Mouse (Mus musculus): ENCODE data around the gene Chd9.
A peak's percentile ranks its signal among the peaks of the same experiment; 100 is the strongest.

Gene Chd9

DNA sequence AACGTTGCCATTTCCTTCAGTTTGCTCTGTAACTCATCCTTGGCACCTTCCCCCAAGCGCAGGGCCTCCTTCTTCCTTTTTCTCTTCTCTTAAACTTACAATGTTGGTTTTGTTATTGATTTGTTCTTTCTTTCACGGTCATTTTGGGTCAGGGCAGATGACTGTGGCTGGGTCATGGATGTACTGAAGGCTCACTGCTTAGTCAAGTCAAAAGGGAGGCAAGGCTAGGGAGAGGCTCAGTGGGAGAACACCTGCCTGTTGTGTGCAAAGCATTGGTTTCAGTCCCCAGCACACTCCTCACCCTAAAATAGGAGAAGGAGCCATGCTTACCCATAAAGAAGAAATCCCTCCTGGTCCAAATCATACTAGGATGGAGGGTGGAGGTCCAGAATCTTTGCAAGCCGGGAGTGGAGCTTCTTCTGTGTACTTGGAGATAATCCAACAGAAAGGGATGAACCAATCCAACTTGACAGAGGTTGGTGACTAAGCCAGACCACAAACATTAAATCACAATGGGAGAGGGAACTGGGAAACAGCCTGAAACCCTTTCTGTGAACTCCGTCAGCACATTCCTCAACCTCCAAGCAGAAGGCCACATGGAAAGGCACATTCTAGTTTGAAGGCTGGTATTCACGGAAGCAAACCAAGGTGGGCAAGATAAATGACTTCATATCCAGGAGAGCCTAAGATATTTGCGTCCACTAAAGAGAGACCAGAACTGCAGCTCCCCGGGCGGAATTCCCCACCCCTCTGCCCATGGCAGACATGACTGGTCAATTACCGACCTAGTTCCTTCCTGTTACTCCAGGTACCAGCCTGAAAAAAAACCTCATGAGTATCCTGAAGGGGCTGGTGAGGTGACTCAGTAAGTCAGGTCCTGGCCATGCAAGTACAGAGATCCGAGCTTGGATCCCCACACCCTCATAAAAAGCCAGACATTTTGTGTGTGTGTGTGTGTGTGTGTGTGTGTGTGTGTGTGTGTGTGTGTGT is 11.9 kb downstream of the Chd9 start:
- no peak for DNase-seq (ENCODE audit: low spot score)

DNA sequence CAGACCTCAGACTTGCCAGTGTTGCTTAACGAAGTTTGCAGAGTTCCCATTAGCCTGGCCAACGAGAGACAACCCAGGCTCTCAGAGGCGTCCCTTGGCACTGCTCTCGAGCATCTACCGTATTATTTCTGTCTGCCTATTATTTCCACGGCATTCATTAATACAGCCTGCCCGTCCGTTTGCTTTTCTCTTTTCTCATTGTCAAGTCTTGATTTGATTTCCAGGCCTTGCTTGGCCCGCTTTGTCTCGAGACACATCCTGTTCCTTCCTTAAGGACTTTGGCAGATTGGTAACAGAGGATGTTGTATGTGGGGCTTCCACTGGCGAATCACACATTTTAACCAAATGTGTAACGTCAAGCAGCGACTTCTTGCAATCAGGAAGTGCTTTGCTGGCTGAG is 13.2 kb downstream of the Chd9 start:
- no peak for DNase-seq (ENCODE audit: low spot score)

DNA sequence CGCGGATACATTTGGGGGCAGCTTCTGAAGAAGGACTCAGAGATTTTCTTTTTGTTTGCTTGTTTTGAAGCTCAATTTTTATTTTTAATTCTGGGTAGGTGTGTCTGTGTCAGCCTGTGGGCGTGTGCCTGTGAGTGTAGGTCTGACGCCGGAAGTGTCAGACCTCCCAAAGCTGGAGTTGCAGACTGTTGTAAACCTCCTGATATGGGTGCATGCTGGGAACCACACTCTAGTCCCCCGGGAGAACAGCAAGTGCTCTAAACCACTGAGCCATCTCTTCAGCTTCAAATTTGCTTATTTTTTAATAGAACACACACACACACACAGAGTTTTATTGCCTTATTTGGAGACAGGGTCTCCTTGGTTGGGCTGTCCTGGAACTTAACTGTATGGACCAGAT is 15.0 kb downstream of the Chd9 start:
- no peak for DNase-seq (ENCODE audit: low spot score)

DNA sequence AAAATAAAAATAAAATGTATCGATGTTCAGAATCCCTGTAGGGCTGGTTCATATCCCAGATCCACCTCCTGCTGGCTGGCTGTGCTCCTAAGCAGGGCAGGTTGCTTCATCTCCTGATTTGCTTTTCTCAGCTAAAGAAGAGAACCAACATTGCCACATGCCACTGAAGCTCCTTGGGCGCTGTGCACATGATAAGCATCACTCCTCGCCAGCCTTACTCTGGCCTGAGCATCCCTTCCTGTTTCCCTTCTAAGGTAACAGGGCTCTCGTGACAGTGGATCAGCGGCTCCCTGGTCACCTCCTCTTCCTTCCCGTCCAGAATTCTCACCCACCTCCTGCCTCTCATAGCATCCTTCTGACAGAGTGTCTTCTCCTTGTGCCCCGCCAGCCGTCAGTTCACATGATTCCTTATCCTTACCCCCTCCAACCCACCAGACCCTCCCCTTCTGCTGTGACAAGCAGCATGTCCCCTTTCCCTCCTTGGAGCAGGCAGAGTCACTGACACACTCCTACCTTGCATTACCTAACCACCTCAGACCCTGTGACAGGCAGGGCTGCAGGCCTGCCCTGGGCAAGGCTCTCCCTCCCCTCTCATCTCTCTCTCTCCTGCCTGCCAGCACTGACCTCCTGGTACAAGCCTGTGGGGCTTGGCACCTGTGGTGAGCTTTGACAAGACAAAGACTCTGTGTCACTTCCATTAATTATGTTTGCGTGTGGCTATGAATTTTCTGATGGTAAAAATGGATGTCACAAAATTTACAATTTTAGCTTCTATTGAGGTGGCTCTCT is 16.2 kb downstream of the Chd9 start:
- no peak for DNase-seq (ENCODE audit: low spot score)

DNA sequence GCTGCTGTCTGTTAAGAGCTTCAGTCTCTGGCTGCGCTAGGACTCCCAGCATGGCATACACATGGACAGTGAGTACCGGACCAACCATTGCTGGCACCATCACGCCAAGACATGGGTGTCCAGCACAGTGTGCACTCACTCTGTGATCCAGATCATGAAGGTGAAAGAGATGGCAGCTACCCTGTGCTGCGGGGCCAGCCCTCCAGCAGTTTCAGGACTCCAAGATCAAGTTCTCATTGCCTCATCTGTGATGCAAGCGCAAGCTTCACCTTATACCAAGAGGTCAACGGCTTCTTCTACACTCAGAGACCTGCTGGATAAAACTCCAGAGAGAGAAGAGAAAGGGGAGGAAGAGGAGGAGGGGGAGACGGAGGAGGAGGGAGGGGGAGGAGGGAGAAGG is 19.8 kb downstream of the Chd9 start:
- no peak for DNase-seq (ENCODE audit: low spot score)

DNA sequence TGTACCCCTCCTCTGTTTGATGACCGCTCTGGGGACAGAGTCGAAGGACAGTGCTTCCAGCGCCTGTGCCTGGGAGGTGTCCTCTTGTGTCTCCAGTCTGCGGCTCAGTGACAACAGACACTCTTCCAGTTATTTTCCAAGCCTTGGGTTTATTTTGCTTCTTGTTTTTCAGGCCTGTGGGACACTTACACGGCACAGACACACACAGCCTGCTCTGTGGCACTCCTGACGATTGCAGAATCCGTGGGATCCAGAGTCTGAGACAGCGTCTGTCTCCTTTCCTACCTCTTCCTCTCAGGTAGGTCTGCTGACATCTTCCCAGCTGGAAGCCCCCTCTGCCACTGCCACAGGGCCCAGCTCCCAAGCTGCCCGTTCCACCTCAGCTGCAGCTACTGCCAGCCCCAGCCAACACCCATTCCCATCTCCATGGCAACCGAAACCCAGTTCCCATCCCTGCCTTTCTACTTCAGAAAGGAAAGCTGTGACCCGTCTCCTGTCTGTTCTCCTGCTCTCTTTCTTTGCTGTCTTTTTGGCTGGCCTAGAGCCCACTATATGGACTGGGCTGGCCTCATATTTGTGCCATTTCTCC is 21.4 kb downstream of the Chd9 start:
- DNase-seq (ENCODE audit: low spot score), result peak; percentile 54

DNA sequence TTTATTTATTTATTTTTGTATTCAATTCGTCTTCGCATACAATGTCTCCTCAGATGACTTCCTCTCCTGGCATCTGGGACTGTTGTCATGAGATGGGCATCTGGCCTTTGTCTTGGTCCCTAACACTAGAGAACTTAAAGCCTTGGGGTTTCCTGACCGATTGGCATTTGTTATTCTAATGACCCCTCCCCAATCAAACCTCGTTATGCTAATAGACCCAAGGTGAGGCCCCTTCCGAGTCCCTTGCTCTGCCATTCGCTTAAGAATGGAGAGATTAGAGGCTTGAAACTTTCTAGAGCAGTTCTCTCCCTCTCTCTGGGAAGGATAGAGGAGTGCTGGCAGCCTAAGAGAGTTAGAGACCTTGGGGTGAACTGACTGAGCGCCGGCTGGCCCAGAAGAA is 23.4 kb downstream of the Chd9 start:
- no peak for DNase-seq (ENCODE audit: low spot score)

DNA sequence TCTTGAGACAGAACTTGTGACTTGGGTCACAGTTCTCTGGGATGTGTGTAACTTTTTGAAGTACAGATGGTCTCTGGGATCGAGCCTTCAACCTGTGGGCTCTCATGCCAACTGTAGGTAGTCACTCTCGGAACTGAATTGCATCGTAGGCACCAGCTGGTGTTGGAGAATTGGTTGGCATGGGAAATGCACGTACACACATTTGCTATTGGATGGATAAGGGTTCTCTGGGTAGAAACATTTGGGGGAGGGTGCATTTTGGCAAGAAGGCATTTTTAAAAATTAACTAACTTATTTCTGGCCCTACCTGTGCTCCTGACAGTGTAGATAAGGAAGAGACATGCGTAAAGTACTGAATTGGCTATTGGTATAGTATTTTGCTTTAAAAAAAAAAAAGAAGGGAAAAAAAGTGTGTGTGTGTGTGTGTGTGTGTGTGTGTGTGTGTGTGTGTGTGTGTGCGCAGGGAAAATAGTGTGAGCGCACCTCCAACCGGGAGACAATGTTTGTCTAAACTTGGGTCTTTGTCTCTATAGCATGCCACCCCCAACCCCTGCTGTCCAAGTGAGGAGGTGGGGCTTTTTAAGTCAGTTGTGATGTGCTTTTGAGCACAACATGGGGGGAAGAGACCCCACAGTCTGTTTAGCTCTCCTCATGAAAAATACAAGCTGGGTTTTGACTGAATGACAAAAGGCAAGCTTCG is 26.0 kb downstream of the Chd9 start:
- no peak for DNase-seq (ENCODE audit: low spot score)

DNA sequence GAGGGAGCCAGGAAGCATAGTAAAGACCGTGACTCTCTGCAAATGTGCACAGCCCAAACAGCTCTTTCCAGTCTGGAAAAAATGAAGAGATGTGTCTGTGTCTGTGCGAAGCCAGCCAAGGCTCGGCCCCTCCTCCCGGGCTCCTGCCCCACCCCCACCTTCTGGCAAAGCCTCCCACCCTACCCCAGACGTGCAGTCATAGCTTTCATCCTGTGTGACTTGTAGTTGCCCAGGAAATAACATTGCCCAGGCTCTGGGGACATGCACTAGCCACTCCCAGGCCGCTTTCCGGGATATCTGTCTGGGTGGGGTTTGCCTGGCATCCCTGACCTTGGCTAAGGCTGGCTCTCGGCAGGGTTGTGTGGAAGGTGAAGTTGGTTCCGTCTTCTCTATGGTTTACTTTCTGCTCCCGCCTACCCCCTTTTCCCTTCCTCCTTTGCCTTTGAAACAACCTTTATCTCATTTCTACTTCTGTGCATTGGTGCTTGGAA is 26.6 kb downstream of the Chd9 start:
- DNase-seq (ENCODE audit: low spot score), result peak; percentile 62

DNA sequence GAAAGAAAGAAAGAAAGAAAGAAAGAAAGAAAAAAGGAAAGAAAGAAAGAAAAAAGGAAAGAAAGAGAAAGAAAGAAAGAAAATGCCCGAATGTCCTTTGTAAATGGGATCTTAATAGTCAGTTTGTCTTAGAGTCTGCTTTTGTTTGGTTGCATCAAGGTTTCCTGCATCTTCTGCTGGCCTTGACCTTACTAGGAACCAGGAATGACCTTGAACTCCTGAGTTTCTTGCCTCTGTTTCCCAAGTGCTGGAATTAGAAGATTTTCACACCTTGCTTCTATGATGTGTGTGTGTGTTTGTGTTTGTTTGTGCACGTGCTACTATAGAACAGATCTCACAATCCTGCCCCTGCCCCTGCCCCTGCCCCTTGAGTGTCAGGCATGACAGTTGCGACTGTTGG is 28.0 kb downstream of the Chd9 start:
- no peak for DNase-seq (ENCODE audit: low spot score)

DNA sequence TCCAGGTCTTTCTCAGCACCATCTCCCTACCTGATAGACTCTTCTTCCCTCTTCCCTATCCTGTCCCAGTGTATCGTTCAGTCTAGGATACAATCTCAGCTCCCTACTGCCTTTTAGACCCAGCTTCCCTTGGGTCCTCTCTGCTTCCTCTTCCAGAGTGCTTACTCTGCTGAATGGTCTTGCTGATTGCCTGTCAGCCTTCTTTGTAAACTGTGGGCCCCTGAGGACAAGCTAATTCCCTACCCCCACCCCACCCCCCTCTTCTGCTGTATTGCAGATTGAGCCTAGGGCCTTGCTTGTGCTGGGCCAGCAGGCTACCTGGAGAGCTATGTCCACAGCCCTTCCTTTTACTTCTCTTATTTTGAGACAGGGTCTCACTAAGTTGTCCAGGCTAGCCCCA is 28.8 kb downstream of the Chd9 start:
- no peak for DNase-seq (ENCODE audit: low spot score)

DNA sequence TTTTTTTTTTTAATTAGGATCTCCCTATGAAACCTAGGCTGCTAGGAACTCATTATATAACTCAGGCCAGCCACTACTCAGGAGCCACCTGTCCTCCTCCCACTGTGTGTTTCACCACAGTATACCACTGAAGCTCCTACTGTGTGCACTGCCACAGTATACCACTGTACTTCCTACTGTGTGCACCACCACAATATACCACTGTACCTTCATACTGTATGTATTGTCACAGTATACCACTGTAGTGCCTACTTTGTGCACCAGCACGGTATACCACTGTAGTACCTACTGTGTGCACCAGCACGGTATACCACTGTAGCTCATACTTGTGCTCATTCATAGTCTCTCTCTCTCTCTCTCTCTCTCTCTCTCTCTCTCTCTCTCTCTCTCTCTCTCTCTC is 29.9 kb downstream of the Chd9 start:
- DNase-seq (ENCODE audit: low spot score), result no peak

DNA sequence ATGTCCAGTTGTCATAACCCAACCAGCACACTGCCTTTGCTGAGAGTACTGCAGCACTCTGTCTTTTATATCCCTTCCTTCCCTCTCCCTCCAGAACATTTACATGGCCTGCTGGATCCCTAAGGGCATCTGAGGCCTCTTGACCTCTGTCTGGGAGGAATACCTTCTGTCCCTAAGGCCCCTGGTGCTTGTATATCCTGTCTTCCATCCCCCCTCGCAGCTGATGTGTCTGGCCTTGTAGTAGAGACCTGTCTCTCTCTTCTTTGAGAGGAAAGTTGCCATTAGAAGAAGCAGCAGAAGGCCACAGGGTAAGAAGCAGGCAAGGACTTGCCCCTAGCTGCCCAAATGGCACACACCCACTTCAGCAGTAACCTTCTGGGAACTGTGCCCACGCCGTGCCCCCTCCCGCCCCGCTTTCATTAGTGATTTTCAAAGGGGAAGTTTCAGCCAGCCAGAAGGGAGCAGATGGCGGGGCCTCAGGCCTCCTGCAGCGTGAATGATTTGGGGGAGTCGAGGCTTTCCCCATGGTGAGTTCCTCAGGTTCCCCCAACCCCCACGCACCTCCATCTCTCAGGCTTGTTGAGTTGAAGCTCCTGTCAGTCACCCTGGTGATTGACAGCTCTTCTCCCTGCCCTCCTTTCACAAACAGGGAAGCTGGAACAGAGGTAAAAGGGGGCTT is 33.3 kb downstream of the Chd9 start:
- peak; percentile 64 for DNase-seq (ENCODE audit: low spot score)

DNA sequence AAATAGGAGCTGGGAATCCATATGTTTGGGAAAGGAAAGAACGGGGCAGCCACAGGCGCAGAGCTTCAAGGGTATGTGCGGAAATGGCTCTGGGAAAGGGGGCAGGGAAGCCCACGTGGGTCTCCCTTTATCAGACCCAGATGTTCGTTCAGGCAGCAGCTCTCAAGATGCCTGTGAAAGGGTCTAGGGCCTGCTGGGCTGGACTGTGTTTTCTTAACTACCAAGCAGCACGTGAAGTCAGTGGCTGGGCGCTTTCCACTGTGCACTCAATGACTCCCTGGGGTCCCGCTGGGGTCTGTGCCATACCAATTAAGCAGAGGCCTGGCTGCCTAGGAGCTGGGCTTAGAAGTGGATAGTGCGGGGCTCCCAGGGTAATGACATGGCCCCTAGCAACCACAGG is 33.9 kb downstream of the Chd9 start:
- DNase-seq (ENCODE audit: low spot score), result peak; percentile 92

DNA sequence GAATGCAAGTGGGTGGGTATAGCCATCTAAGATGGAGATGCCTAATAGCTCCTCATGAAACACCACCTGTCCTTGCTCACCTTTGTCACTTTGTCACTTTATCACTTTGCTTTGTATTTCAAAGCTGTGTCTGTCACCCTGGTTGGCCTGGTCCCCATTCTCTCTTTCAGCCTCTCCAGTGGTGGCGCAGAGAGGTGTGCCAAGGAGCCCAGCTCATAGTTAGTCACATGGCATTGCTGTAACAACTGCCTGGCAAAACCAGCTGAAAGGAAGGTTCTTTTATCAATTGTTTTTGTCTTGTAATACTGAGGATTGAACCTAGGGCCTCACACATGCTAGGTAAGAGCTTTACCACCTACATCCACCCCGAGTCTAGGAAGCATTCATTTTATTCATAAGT is 38.9 kb downstream of the Chd9 start:
- no peak for DNase-seq (ENCODE audit: low spot score)

DNA sequence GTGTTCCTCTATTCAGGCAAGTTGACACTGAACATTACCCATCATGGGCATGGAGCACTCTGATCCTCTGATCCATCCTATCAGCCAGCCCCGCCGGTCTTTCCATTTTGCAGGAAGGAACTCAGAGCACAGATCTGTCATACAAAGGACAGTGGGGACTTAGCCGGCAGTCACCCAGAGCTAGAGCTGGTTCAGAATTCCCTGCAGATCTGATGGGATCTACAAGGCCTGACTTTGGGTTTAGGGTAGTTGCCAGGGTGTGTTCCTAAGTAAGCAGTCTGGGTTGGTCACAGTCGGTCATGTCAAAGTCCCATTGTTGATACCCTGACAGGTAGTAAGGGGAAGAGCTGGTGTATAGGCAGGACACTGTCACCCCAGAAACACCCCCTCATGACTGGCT is 39.8 kb downstream of the Chd9 start:
- no peak for DNase-seq (ENCODE audit: low spot score)

DNA sequence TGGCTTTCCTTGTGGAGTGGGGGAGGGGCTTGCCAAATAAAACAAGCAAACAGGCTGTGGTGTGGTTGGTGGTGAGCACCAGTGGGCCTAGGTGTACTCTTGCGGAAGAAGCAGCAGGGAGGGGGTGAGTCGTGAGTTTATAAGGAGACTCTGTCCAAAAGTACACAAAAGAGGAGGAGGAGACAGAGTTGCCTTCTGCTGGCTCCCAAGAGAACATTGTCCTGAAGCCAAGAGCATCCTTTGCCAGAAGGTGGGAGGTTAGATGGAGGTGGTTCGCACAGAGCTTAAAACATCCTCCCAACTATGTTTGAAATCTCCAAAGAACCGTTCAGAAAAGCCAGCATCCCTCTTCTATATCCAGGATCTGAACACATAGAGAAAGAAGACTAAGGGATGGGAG is 40.2 kb downstream of the Chd9 start:
- no peak for DNase-seq (ENCODE audit: low spot score)

DNA sequence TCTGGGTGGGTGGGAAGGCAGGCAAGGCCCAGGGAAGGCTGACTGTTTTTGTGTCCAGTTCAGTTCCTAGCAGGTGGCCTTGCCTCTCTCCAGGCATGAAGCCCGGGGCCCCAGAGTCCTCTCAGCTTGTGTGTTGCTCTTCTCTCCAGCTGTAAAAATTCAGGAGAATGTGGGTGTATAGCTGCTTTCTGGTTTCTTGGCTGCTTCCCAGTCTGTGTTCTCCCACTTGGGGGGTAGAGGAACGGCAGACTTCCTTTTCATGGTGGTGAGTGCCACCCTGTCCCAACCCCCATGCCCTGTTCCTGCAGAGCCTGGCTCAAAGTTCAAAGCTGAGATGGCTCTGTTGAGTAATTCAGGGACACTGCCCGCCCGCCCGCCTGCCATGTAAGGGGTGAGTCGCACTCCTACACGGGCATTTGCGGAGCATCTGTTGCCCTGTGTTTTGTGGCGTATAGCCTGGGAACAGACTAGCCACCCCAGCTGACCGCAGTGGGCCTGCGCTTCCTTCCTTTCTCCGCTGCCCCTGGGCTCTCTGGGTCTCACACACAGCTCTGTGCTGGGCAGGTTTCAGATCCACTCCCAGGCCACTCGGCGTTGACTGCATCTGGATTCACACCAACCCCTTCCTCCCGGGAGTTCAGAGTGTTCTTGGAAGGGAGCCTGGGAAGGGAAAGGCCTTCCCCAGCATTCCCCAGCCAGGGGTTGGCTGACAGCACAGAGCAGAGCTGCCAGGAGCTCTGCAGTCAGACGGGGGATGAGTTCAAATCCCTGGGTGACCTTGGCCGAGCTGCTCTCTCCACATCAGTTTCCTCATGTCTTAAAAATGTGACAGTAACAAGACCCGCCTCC is 41.1 kb downstream of the Chd9 start:
- DNase-seq (ENCODE audit: low spot score), result no peak

DNA sequence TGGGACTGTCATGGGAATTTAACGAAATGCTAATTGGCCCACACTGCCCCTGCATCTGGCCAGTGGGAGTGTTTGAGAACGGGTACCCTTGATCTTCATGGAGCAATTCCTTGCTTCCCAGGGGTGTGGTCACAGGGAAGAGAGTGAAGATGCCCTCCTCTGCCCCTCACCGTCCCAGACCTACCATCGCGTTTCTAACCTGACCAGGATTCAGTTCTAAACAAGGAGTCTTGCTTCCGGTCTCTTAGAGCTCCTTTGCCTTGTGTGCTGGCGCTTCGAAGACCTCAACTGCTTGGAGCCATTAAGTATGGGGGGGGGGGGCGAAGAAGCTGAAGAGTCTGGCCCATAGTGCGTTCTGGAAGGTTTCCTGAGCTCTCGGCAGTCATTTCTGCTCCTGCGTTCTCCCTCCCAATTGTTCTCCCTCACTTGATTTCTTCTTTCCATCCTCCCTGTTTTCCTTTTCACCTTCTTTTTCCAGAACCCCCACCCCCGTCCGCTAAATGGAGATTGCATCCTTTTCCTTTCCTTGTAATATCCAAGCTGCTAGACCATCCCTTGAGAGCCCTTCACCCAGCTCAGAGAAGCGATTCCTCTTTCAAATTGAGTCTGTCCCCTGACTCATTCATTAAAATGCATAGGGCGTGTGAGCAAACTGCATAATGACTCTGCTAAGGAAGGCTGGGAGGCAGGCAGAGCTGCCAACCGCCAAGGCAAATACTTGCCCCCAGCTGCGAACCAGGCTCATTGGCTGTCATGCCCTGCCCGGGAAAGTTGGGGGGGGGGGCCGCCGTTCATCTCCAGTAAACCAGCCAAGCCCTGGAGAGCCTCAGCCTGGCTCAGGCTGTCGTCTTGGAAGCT is 42.0 kb downstream of the Chd9 start:
- DNase-seq (ENCODE audit: low spot score), result peak; percentile 76

Measured in embryo, embryonic 10.5 days (tissue).